Mouse (Mus musculus) brain, embryonic 14.5 days (tissue): ENCODE measurements around the gene Smim17.

ENCODE experiments used
- CTCF ChIP-seq: fragments of 200-500 bp; IDR thresholded peaks from 2 replicates; pipeline ENCODE4 v1.5.1; 2012; ENCODE audit warnings: inconsistent platforms, mild to moderate bottlenecking, moderate library complexity, borderline replicate concordance; ENCODE audit not compliant: insufficient read depth, insufficient read length; ENCODE audit errors: extremely low read depth
- POLR2A ChIP-seq: fragments of 200-500 bp; IDR thresholded peaks from 2 replicates; pipeline ENCODE4 v1.6.1; 2012; ENCODE audit warnings: mild to moderate bottlenecking, inconsistent platforms, borderline replicate concordance; ENCODE audit not compliant: poor library complexity, insufficient read depth, insufficient read length, severe bottlenecking; ENCODE audit errors: extremely low read depth

DNA sequence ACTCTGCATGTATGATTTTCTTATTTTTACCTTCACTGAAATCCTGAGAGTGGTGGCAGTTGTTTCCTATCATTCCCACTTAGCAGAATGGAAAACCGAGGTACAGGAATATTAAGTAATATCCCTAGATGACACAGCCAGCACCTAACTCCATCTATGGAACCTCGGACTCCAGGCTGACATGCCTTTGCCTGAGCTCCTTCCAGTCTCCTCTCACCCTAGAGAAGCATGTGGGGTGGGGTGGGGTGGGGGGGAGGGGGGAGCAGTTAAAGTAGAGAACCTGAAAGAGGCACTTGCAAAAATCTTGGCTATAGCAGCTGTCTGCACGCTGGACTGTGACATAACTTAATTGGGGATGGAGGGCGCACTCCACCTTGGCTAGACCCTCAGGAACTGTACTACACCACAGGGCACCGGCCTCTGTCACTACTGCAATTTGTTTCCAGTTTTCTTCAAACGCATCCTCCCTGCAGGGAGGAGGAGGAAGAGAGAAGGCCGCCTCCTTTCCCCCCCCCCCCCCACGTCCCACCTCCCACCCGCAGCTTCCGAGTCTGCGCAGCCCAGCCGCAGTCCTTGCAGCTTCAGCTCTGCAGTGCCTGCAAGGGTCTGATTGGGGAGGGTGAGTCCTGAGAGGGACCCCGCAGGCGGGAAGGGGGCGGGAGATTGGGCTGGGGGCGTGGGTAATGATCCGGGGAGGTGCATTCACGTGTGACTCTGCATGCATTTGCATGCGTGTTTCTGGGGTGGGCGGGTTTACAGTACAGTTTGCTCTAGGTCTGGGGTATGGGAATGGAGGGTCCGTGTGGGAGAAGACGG lies 16.3 kb downstream of the Smim17 start:
- TF ChIP-seq CTCF: no peak
- no peak for TF ChIP-seq POLR2A
